Mouse (Mus musculus): Measurements from ENCODE around the gene Ces3a.
"Not testable (repeated sequence)": the region's sequence is repeated elsewhere in the genome, so short reads cannot be mapped to it uniquely, and the experiment has no call there.

The Ces3a gene

DNA sequence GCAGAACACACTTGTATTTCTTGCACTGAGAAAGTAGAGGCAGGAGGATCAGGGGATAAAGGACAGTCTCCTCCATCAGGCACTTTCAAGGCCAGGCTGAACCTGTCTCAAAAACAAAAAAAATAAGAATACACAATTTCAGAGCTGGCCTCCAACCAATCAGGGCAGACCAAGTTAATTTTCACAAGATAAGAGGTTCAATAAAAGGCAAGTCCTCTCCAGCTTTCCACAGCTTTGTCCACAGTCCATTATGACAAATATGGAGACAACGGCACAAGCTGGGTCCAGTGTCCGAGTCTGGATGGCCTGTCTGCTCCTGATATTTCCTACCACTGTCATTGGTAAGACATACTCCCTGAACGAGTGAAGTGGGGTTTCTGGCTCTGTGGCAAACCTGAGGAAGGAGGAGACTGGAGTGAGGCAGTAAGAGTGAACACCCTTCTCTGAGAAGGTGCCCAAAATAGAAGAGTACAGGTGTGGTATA is at the start of gene Ces3a:
TSS of gene Ces3a (plus strand) at position 231 of the 484 bp plus-strand sequence.
- DNase-seq (ENCODE audit: low spot score): no peak

DNA sequence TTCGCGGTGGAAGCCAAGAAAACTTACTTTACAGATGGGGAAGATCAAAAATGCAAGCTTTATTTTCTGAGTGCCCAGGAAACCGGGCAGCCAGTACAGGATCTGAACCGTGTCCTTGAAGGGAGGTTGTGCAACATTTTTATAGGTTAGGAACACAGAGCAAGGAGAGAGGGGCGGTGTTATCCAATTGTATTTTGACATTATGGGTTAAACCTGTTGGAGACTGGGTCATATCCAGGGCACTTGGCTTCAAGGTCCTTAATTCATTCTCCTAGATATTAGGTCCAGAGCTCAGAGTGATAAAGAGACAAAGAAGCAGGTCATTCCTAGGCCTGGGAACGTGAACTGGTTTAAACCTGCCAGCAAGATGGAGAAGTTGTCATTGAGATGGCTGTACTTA is 49.2 kb upstream of the Ces3a start:
- no peak for DNase-seq (ENCODE audit: low spot score)

DNA sequence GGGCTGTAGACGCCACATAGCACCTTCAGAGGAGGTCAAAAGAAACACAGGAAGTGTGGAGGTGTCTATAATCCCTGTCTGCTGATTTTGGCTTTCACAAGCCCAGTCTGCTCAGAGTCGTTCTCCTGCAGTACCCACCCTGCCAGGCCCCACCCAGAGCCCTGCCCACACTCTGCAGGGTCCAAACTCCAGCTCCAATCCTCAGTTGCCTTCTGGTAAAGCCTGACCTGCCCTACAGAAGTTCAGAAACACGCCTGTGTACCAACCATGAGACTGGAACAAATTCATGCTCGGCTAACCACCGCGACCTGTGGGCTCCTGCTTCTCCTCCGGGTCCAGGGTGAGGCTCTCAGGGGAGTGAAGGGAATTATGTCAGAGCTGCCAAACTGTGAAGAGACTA is 47.8 kb upstream of the Ces3a start, which contains the start of gene Ces2h:
TSS of gene Ces2h (plus strand) at position 268 of the 400 bp plus-strand sequence.
- DNase-seq (ENCODE audit: low spot score): no peak

DNA sequence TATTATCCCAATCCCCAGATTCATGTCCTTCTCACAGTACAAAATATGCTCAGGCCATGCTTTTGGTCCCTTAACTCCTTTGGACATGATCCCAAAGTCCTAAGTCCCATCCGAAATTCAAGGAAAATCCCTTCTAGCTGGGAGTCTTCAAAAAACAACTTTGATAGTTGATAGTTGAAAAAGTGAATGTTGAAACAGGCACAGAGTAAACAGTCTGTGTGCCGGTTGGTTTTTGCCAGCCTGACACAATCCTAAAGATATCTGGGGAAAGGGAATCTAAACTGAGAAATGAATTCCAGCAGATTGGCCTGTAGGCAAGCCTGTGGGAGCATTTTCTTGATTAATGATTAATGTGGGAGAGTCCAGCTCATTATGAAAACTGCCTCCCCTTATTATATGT is 38.4 kb upstream of the Ces3a start:
- DNase-seq (ENCODE audit: low spot score): no peak

DNA sequence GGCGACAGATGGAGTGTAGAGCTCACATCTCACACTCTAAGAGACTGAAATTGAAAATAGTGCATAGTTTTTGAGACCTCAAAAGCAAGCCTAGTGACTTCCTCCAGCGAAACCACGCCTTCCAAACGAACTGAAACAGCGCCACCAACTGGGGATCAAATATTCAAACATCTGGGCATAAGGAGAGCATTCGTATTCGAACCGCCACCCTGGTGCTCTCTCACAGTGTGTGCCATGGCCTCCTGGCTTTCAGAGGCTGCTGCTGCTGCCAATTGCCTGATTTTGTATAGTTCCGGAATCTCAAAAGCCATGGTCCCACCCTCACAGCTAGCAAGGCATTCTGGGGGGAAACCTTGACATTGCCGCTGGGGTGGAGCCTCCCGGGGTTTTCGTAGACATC is 37.3 kb upstream of the Ces3a start:
- no peak for DNase-seq (ENCODE audit: low spot score)

DNA sequence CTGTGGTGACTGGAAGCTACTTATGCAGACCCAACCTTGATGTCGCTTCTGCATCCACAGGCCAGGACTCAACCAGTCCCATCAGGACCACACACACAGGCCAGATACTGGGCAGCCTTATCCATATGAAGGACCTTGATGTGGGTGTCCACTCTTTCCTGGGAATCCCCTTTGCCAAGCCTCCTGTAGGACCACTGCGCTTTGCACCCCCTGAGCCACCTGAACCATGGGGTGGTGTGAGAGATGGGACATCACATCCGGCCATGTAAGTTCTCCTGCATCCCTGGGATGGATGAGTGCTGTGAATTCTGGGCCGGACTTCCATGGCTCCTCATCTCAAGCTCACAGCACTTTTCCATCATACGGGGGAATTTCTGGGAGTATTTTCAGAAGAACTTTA is 34.0 kb upstream of the Ces3a start:
- DNase-seq (ENCODE audit: low spot score): no peak

DNA sequence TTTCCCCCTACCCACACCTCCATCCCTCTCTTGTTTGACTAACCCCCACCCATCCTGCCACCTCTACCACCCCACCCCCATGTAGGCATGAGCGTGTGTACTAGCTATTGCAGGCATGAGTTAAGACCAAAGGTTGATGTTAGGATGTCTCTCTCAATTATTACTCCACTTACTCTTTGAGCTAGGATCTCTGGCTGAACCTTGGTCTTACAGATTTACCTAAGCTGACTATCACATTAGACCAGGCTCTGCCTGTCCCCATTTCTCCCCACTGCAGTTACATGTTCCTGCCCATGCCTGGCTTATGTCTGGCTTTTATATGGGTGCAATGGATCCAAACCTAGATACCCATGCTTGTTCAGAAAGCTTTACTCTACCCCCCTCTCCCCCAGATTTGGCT is 26.4 kb upstream of the Ces3a start:
- DNase-seq (ENCODE audit: low spot score): no peak

DNA sequence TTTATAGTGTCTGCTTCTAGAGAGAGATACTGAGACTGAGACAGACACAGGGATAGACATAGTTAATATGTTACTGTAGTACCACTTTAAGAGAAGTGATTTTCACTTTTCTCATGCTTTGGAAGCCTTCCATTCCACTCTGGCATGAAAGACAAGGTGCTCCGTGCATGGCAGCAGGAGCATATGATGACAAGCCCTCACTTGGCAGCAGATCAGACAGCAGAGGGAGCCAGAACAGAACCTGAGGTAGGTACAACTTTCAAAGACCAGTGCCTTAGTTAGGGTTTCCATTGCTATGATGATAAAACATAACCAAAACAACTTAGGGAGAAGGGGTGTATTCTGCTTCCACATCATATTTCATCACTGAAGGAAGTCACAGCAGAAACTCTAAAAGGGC is 25.3 kb upstream of the Ces3a start:
- no peak for DNase-seq (ENCODE audit: low spot score)

DNA sequence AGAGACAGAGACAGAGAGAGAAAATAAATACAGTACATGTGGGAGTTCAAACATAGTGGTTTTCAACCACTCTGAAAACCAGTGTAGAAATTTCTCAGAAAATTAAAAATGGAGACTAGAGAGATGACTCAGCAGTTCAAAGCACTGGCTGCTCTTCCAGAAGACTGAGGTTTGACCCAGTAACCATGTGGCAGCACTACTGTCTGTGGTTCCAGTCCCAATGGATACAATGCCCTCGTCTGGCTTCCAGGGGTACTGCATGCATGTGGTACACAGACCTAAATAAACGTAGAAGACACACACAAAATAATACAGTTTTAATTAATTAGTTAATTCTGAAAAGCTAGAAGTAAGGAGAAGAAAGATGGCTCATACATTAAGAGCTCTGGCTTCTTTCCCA is 23.4 kb upstream of the Ces3a start:
- DNase-seq (ENCODE audit: low spot score): no peak

DNA sequence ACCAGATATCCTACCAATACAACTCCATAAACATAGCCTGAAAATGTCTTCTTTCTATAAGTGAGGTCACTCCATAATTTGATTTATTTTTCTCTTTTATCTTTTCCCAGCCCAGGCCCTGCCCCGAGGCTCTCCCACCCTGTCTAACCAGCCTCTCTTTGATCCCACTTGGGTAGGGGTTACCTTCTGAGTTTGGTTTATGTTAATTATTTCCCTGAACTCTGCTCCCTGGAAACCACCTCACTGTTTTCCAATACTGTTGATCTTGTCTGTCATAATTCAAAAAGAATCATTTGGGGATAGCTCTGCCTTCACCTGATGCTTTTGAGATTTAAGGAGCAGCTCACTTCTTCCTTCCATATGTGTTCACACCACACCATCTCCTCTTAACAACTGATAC is 4.9 kb upstream of the Ces3a start:
- DNase-seq (ENCODE audit: low spot score): no peak

DNA sequence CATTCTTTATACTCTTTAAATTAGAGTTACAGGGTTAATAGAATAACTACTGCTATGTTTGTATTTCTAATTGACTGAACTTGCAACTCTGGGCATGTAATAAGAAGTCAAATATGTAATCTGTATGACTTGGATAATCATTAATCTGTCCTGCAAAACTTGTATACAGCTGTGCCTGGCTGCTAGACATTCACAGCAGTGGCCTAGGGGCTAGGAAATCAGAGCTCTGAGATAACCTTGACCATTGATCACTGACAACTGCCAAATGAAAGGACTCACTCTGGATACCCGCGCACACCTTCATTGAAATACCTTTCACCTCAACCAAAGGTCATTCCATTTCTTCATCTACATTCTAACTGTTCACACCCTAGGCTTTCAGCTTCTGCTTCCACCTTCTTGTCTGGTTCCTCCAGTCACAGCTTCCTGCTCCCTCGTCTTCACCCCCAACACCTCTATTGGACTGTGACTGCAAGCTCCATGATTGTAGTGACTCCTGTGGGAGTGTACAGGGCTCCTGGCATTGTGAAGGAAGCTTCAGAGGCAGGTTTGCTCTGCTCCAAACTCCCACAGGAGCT is 2.5 kb upstream of the Ces3a start:
- DNase-seq (ENCODE audit: low spot score): no peak

DNA sequence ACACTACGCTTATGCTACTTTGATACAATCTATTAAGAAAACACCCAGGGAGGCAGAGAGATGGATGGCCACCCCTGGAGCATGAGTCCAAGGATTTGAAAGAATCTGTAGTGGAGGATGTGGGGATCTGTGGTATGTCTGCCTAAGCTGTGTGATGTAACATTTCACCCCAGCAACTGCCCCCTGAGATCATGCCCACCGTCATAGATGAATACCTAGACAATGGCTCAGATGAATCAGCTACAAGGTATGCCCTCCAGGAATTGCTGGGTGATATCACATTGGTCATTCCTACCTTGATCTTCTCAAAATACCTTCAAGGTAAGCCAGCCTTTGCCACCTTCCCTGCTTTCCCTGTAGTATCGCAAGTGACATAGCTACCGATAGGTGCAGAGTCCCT is 7.8 kb downstream of the Ces3a start:
- DNase-seq (ENCODE audit: low spot score): no peak

DNA sequence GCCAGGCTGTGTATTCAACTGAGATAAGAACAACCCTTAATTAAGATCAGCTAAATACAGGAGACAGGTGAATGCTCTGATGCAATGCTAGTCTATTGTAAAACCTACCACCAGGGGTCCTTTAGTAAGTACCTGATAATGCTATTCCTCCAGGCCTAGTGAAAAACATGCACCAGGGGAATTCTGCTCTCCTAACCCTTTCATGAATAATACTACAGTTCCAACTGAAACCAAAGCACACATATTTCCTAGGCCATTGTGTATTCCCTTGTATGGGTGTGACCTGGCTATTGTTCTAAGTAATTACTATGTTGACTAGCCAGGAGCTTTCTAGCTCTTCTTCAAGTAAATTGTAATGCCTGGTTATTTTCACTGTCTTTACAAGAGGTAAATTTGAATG is 11.7 kb downstream of the Ces3a start:
- DNase-seq (ENCODE audit: low spot score): no peak

DNA sequence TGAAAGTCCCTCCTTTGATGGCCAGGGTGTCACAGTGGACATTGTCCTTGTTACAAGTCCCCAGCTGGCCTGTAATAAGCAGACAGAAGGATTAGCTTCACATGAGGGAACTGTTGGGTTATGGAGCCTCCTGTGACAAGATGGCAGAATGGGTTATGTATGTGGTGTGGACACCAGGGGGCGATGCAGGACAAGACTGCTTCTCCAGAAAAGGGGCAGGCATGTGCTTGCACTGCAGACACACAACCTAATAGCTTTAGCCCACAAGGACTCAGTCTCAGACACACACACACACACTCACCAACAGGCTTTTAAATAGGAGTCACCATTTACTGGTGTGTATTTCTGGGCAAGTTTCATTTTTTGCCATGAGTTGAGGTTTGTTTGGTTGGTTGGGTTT is 18.4 kb downstream of the Ces3a start:
- DNase-seq (ENCODE audit: low spot score): no peak

DNA sequence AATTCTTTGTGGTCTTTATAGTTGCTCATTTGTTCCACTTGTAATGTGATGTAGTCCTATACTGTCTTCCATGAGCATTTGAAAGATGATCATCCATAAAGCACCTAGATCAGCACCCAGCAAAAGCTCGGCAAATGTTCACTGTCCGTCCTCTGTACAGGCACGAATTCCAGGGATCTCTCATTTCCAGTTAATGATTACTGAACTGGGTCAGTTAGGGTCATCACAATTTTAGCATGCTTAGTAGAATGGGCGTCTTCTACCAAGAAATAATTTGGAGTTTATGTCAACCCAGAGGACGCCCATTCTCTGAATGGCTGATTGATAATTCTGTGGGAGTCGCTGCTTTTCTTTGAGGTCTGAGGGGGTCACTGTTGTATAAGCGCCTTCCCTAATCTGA is 19.5 kb downstream of the Ces3a start:
- DNase-seq (ENCODE audit: low spot score): not testable (repeated sequence)

DNA sequence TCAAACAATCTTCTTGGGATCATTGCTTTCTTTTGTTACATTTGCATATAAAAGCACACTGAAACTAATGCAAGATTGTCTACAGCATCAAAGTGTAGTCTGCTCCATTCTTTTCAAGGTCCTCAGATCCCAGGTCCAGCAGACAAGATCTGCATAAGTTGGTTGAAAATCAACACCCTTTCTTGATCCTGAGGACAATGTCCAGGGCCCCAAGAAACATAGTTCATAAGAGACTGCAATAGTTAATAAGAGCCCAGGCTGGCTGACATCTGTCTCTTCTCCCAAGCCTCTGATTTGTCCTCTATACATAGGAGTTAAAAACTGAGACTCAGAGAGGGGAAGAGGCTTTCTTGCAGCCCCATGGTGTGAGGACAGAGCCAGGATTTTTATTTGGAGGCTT is 20.6 kb downstream of the Ces3a start:
- DNase-seq (ENCODE audit: low spot score): no peak

DNA sequence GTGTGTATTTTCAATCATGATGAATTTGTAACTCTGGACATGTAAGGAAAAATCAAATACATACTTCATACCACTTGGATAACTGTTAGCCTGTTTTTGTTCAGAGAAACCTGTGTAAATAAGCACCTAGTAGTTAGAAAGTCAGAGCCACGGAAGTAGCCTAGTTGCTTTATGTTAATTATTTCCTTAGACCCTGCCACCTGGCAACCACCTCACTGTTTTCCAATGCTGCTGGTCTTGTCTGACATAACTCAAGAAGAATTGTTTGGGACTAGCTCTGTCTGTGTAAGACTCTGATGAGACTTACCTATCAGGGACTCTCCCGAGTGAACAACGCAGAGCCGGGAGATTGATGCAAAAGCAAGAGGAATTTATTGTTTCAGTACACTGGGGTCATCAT is 28.2 kb downstream of the Ces3a start:
- no peak for DNase-seq (ENCODE audit: low spot score)

DNA sequence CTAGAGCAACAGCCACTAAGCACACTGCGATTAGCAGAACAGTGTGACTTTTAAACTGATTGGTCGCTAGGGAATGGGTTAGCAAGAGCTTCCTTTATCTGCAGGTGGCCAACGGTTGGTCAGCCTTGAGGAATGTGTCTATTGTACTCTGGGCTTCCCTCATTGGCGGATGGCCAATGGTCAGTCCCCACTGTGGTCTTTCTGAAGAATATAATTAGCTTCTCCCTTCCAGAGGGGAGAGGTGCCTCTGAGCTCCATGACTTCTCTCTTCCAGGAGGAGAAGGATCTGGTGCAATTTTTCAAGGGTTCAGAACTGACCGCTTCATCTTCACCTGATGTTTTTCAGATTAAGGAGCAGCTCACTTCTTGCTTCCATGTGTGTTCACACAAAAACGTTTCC is 28.7 kb downstream of the Ces3a start:
- no peak for DNase-seq (ENCODE audit: low spot score)

DNA sequence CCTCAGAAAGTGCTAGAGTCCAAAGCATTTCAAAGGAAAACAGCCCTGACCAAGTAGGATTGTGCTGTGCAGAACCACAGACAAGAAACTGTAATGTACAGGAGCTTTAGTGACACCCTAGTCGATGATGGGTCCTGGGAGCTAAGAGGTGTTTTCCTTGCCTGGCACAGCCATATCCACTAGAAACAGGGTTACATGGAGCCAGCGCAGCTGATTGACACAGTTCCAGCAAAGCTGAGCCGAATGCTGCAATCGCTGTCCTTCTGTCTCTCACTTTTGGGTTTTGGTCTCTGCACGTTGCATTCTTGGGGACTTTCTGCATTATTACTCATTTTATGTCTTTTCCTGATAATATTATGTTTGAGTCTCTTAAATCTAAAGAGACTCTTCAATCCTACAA is 30.2 kb downstream of the Ces3a start:
- DNase-seq (ENCODE audit: low spot score): no peak

DNA sequence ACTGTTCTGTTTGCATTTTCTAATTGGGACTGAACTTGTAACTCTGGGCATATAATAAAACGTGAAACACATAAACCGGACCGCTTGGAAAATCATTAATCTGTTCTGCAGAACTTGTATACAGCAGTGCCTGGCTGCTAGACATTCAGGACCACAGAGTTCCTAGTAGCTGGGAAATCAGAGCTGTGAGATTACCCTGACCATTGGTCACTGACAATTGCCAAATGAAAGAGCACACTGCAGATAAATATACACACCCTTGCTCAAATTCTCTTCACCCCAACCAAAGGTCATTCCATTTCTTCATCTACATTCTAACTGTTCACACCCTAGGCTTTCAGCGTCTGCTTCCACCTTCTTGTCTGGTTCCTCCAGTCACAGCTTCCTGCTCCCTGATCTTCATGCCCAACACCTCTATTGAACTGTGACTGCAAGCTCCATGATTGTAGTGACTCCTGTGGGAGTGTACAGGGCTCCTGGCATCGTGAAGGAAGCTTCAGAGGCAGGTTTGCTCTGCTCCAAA is 32.5 kb downstream of the Ces3a start:
- DNase-seq (ENCODE audit: low spot score): no peak

DNA sequence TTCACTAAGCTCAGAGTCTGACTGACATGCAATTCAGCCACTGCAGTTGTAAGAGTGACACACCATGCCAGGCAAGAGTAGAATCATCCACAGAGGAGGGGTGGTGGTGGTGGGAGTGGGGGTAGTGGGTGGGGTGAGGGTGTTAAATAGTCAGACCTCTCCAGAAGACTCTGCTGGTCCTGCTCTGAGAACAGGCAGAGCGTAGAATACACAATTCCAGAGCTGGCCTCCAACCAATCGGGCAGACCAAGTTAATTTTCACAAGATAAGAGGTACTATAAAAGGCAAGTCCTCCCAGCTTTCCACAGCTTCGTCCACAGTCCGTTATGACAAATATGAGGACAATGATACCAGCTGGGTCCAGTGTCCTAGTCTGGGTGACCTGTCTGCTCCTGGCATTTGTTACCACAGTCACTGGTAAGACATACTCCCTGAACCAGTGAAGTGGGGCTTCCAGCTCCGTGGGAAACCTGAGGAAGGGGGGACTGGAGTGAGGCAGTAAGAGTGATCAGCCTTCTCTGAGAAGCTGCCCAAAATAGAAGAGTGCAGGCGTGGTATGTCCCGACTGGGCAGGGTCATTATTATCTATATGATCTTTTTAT is 35.1 kb downstream of the Ces3a start, which contains the start of gene Ces3b:
TSS of gene Ces3b (plus strand) at position 305 of the 602 bp plus-strand sequence.
- no peak for DNase-seq (ENCODE audit: low spot score)

DNA sequence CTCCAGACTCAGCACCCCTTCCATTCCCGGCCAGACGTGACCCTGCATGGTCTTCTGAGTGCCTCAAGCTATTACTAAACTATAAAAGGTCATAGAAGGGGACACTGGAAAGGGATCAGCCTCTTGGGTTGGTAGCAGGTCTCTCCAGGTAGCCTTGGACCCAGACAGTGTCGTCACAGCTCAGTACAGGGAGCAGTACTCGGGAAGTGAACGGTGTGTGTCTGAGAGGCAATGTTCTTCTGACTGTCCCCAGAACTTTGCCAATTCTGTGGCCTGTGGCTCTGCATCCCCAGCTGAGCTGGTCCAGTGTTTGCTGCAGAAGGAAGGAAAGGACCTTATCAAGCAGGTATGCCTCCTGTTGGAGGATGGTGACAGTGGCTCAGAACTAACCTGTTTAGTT is 39.8 kb downstream of the Ces3a start:
- not testable (repeated sequence) for DNase-seq (ENCODE audit: low spot score)

DNA sequence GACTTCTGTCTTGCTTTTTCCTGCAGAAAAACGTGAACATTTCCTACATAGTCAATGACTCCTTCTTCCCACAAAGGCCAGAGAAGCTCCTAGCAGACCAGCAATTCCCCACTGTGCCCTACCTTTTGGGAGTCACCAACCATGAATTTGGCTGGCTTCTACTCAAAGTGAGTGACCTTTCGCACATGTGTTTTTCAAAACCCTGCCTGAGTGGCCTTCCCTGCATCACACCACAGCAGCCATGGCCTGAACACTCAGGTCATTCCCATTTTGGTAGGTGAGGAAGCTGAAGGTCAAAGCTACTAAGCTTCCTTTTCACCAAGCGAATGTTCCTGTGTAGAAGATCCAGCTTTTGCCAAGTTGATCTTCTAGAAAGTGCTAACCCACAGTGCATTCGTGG is 40.2 kb downstream of the Ces3a start:
- no peak for DNase-seq (ENCODE audit: low spot score)

DNA sequence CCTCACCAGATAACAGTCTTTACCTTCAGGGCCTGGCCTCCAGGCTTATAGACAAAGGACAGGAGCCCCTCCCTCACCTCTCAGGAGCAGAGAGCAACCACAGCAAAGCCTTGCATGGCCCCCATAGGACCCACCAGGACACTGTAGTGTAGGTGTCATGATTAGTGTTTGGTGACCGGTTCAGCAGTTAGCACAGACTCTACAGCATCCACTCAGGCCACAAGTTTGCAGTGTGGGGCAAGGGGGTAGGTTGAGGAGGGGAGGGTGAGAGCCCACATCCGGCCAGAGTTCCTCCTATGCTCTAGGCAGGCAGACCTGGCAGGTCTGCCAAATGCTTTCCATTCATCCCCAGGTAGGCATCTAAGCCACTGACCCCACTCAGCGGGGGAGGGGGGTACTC is 45.6 kb downstream of the Ces3a start:
- no peak for DNase-seq (ENCODE audit: low spot score)

All from urinary bladder, postnatal 10 days (tissue).